Mouse (Mus musculus) retina, embryonic 14.5 days (tissue): ENCODE measurements around the gene Fam24a.
A peak's percentile ranks its signal among the peaks of the same experiment; 100 is the strongest.

Experiments used
- DNase-seq: peaks from one replicate; pipeline ENCODE4 v3.0.0-alpha.2; 2015; ENCODE audit warnings: low spot score

The Fam24a gene

GRCm38 (mm10) chr7:131333564-131333963 is at the start of gene Fam24a:
TSS of gene Fam24a (plus strand) at chr7:131333864.
- no peak for DNase-seq

GRCm38 (mm10) chr7:131297151-131297550 is 36.5 kb upstream of the Fam24a start:
- no peak for DNase-seq

- no peak for DNase-seq
Observed at GRCm38 (mm10) chr7:131303340-131303739, 30.3 kb upstream of the Fam24a start.

- DNase-seq = no peak
Observed at GRCm38 (mm10) chr7:131306733-131307132, 26.9 kb upstream of the Fam24a start.

GRCm38 (mm10) chr7:131314493-131314892 is 19.2 kb upstream of the Fam24a start:
- no peak for DNase-seq

- DNase-seq = no peak
Observed at GRCm38 (mm10) chr7:131317587-131317986, 16.1 kb upstream of the Fam24a start.

- no peak for DNase-seq
Observed at GRCm38 (mm10) chr7:131318340-131318739, 15.3 kb upstream of the Fam24a start.

- no peak for DNase-seq
Observed at GRCm38 (mm10) chr7:131322192-131322591, 11.5 kb upstream of the Fam24a start, which contains the start of gene Cuzd1. TSS of gene Cuzd1 (minus strand) at chr7:131322292.

- DNase-seq = no peak
Observed at GRCm38 (mm10) chr7:131327054-131327453, 6.6 kb upstream of the Fam24a start.

- DNase-seq = no peak
Observed at GRCm38 (mm10) chr7:131329416-131329815, 4.2 kb upstream of the Fam24a start, which contains the start of gene Fam24b. TSS of gene Fam24b (minus strand) at chr7:131329516.

GRCm38 (mm10) chr7:131331688-131332087 is 2.0 kb upstream of the Fam24a start:
- DNase-seq = no peak

GRCm38 (mm10) chr7:131337502-131338068 is 3.9 kb downstream of the Fam24a start:
- no peak for DNase-seq

- no peak for DNase-seq
Observed at GRCm38 (mm10) chr7:131345856-131346541, 12.3 kb downstream of the Fam24a start.

- DNase-seq = no peak
Observed at GRCm38 (mm10) chr7:131356105-131356504, 22.4 kb downstream of the Fam24a start.

- no peak for DNase-seq
Observed at GRCm38 (mm10) chr7:131362269-131362614, 28.6 kb downstream of the Fam24a start.

GRCm38 (mm10) chr7:131362615-131363300 is 29.1 kb downstream of the Fam24a start, which contains the start of gene 2310057M21Rik:
TSS of gene 2310057M21Rik (minus strand) at chr7:131362759.
- DNase-seq = peak; percentile 98

- DNase-seq = no peak
Observed at GRCm38 (mm10) chr7:131364131-131364530, 30.5 kb downstream of the Fam24a start.

- DNase-seq = peak; percentile 95
Observed at GRCm38 (mm10) chr7:131370648-131371469, 37.2 kb downstream of the Fam24a start, which contains the start of gene Pstk. TSS of gene Pstk (plus strand) at chr7:131371141.

GRCm38 (mm10) chr7:131371470-131371860 is 37.8 kb downstream of the Fam24a start:
- no peak for DNase-seq

- DNase-seq = peak; percentile 9
Observed at GRCm38 (mm10) chr7:131371880-131372651, 38.4 kb downstream of the Fam24a start.
